Mouse (Mus musculus) hindbrain, embryonic 10.5 days (tissue): ENCODE data around the gene Ralgps1. TPM values are rescaled to one million over a fixed set of nuclear protein-coding genes. Genes with fewer than 3 reads are reported as not detected.
A peak's percentile ranks its signal among the peaks of the same experiment; 100 is the strongest.

Source experiments
- DNase-seq: peaks from one replicate; pipeline ENCODE4 v3.0.0-alpha.2; 2017; ENCODE audit warnings: low spot score
- H3K27ac ChIP-seq: fragments of 300-500 bp; sonication (generic); 2 replicates; pipeline ENCODE4 v1.5.1; 2016; ENCODE audit warnings: mild to moderate bottlenecking, moderate library complexity
- H3K27me3 ChIP-seq: fragments of 300-500 bp; sonication (generic); 2 replicates; pipeline ENCODE4 v1.6.1; 2016; ENCODE audit warnings: mild to moderate bottlenecking; ENCODE audit not compliant: poor library complexity, insufficient read depth, severe bottlenecking
- H3K36me3 ChIP-seq: fragments of 300-500 bp; sonication (generic); 2 replicates; pipeline ENCODE4 v1.6.1; 2016; ENCODE audit warnings: mild to moderate bottlenecking, moderate library complexity
- H3K4me1 ChIP-seq: fragments of 300-500 bp; sonication (generic); replicated peaks from 2 replicates; pipeline ENCODE4 v1.6.1; 2016; ENCODE audit warnings: mild to moderate bottlenecking
- H3K4me3 ChIP-seq: fragments of 300-500 bp; sonication (generic); 2 replicates; pipeline ENCODE4 v1.5.1; 2016; ENCODE audit warnings: mild to moderate bottlenecking, moderate library complexity
- H3K9me3 ChIP-seq: fragments of 300-500 bp; sonication (generic); 2 replicates; pipeline ENCODE4 v1.6.1; 2016; ENCODE audit warnings: mild to moderate bottlenecking, moderate library complexity
- WGBS: fragments of 180-500 bp; shearing (Covaris S2); methylation state at CpG from one replicate; pipeline ENCODE4 v1.1.7; 2016; 5-methylcytosine and 5-hydroxymethylcytosine counted together
- polyA plus RNA-seq: library from polyadenylated mRNA; unstranded; fragments of >200 nt; fragmentation: Nextera tagmentation; extraction: Ambion mirVana; gene quantifications from 2 replicates; pipeline ENCODE4 v1.2.1, GENCODE M21; 2016

Gene Ralgps1
- polyA plus RNA-seq, 1 experiment from 2014 or later, result 12.2 TPM

GRCm38 (mm10) chr2:33282877-33283276 is 88.4 kb downstream of the Ralgps1 start:
- DNase-seq, result no peak
- 85% methylated on average over 4 of the region's 4 CpGs for WGBS

GRCm38 (mm10) chr2:33281807-33282206 is 89.5 kb downstream of the Ralgps1 start:
- Histone ChIP-seq H3K4me1 (no peaks in the 10 kb centered on the region), H3K36me3 (peaks cover 11% of the 10 kb centered on the region; the same call in 1 of the 2 replicates), H3K9me3 (no peaks in the 10 kb centered on the region), H3K4me3 (no peak overlapping the region), H3K27me3 (no peaks in the 10 kb centered on the region), H3K27ac (no peak overlapping the region)
- 94% methylated on average over 5 of the region's 5 CpGs for WGBS
- no peak for DNase-seq

More at GRCm38 (mm10) chr2:33282877-33283276, 88.4 kb downstream of the Ralgps1 start:
- Histone ChIP-seq H3K36me3 (peaks cover 11% of the 10 kb centered on the region; the same call in 1 of the 2 replicates), H3K27me3 (no peaks in the 10 kb centered on the region), H3K27ac (no peak overlapping the region), H3K4me3 (no peak overlapping the region), H3K9me3 (0 out of 2 replicates have a peak, but pooled peaks cover under 1% of the 10 kb centered on the region), H3K4me1 (no peaks in the 10 kb centered on the region)

GRCm38 (mm10) chr2:33280525-33280924 is 90.8 kb downstream of the Ralgps1 start:
- Histone ChIP-seq H3K4me1 (no peaks in the 10 kb centered on the region), H3K9me3 (no peaks in the 10 kb centered on the region), H3K4me3 (no peak overlapping the region), H3K27ac (no peak overlapping the region), H3K36me3 (peaks cover 11% of the 10 kb centered on the region; the same call in 1 of the 2 replicates), H3K27me3 (no peaks in the 10 kb centered on the region)
- no peak for DNase-seq
- 89% methylated on average over 2 of the region's 2 CpGs for WGBS

- Histone ChIP-seq H3K4me1 (no peaks in the 10 kb centered on the region), H3K36me3 (peaks cover 10% of the 10 kb centered on the region; the same call in 1 of the 2 replicates), H3K27ac (no peak overlapping the region), H3K4me3 (no peak overlapping the region), H3K27me3 (no peaks in the 10 kb centered on the region), H3K9me3 (no peaks in the 10 kb centered on the region)
- WGBS, result 92% methylated on average over 10 of the region's 10 CpGs
- DNase-seq, result no peak
These were observed 91.5 kb downstream of the Ralgps1 start for GRCm38 (mm10) chr2:33279758-33280157.

- no peak overlapping the region for H3K27ac ChIP-seq
- H3K9me3 ChIP-seq, result no peaks in the 10 kb centered on the region
- peaks cover 21% of the 10 kb centered on the region for H3K4me1 ChIP-seq
- no peaks in the 10 kb centered on the region for H3K27me3 ChIP-seq
- peaks cover 4% of the 10 kb centered on the region; the same call in 1 of the 2 replicates for H3K36me3 ChIP-seq
- WGBS, result 86% methylated on average over 12 of the region's 12 CpGs
- no peak for DNase-seq
- no peak overlapping the region for H3K4me3 ChIP-seq
These were observed 96.4 kb downstream of the Ralgps1 start for GRCm38 (mm10) chr2:33274719-33275490.

GRCm38 (mm10) chr2:33272665-33273439 is 98.4 kb downstream of the Ralgps1 start:
- Histone ChIP-seq H3K4me1 (peaks cover 34% of the 10 kb centered on the region), H3K27ac (no peak overlapping the region), H3K36me3 (peaks cover 12% of the 10 kb centered on the region; the same call in 1 of the 2 replicates), H3K9me3 (no peaks in the 10 kb centered on the region), H3K27me3 (no peaks in the 10 kb centered on the region), H3K4me3 (no peak overlapping the region)
- 79% methylated on average over 4 of the region's 4 CpGs for WGBS
- no peak for DNase-seq

GRCm38 (mm10) chr2:33271511-33271910 is 99.8 kb downstream of the Ralgps1 start:
- no peaks in the 10 kb centered on the region for H3K9me3 ChIP-seq
- peaks cover 34% of the 10 kb centered on the region for H3K4me1 ChIP-seq
- 86% methylated on average over 1 of the region's 1 CpGs for WGBS
- peak overlapping the region; percentile 16; the same call in 1 of the 2 replicates for H3K27ac ChIP-seq
- H3K27me3 ChIP-seq, result no peaks in the 10 kb centered on the region
- H3K36me3 ChIP-seq, result peaks cover 12% of the 10 kb centered on the region; the same call in 1 of the 2 replicates
- no peak overlapping the region for H3K4me3 ChIP-seq
- no peak for DNase-seq

- Histone ChIP-seq H3K27me3 (no peaks in the 10 kb centered on the region), H3K36me3 (peaks cover 12% of the 10 kb centered on the region; the same call in 1 of the 2 replicates), H3K4me1 (peaks cover 36% of the 10 kb centered on the region), H3K9me3 (no peaks in the 10 kb centered on the region), H3K27ac (no peak overlapping the region), H3K4me3 (no peak overlapping the region)
- WGBS, result 91% methylated on average over 2 of the region's 2 CpGs
- DNase-seq, result no peak
These were observed 100.7 kb downstream of the Ralgps1 start for GRCm38 (mm10) chr2:33270569-33270968.

GRCm38 (mm10) chr2:33269132-33269493 is 102.2 kb downstream of the Ralgps1 start:
- WGBS, result 86% methylated on average over 2 of the region's 2 CpGs
- H3K4me1 ChIP-seq, result peaks cover 44% of the 10 kb centered on the region
- H3K9me3 ChIP-seq, result no peaks in the 10 kb centered on the region
- no peak overlapping the region for H3K4me3 ChIP-seq
- no peak for DNase-seq
- peaks cover 12% of the 10 kb centered on the region; the same call in 1 of the 2 replicates for H3K36me3 ChIP-seq
- no peak overlapping the region for H3K27ac ChIP-seq
- H3K27me3 ChIP-seq, result no peaks in the 10 kb centered on the region

- no peak overlapping the region for H3K27ac ChIP-seq
- no peak for DNase-seq
- H3K36me3 ChIP-seq, result peaks cover 12% of the 10 kb centered on the region; the same call in 1 of the 2 replicates
- no peak overlapping the region for H3K4me3 ChIP-seq
- WGBS, result 77% methylated on average over 6 of the region's 6 CpGs
- peaks cover 44% of the 10 kb centered on the region for H3K4me1 ChIP-seq
- H3K27me3 ChIP-seq, result no peaks in the 10 kb centered on the region
- no peaks in the 10 kb centered on the region for H3K9me3 ChIP-seq
These were observed 102.7 kb downstream of the Ralgps1 start for GRCm38 (mm10) chr2:33268384-33269131.

- no peak overlapping the region for H3K4me3 ChIP-seq
- no peak for DNase-seq
- WGBS, result 84% methylated on average over 1 of the region's 1 CpGs
These were observed 104.2 kb downstream of the Ralgps1 start for GRCm38 (mm10) chr2:33267075-33267474.

GRCm38 (mm10) chr2:33265793-33266192 is 105.5 kb downstream of the Ralgps1 start:
- 0 out of 2 replicates have a peak, but pooled peaks cover 8% of the 10 kb centered on the region for H3K36me3 ChIP-seq
- DNase-seq, result no peak
- H3K4me3 ChIP-seq, result no peak overlapping the region
- peaks cover 24% of the 10 kb centered on the region for H3K4me1 ChIP-seq
- no peaks in the 10 kb centered on the region for H3K27me3 ChIP-seq
- H3K9me3 ChIP-seq, result no peaks in the 10 kb centered on the region
- no peak overlapping the region for H3K27ac ChIP-seq
- WGBS, result 82% methylated on average over 3 of the region's 3 CpGs

More at GRCm38 (mm10) chr2:33267075-33267474, 104.2 kb downstream of the Ralgps1 start:
- Histone ChIP-seq H3K4me1 (peaks cover 37% of the 10 kb centered on the region), H3K9me3 (no peaks in the 10 kb centered on the region), H3K27me3 (no peaks in the 10 kb centered on the region), H3K27ac (no peak overlapping the region), H3K36me3 (peaks cover 9% of the 10 kb centered on the region; the same call in 1 of the 2 replicates)
